Mouse (Mus musculus) testis, adult 2 months (tissue): ENCODE data around the gene Snd1.

Source experiments
- CTCF ChIP-seq: fragments of 200-500 bp; IDR thresholded peaks from 2 replicates; pipeline ENCODE4 v1.5.1; 2012; ENCODE audit warnings: low read depth, mild to moderate bottlenecking, inconsistent platforms, low read length, moderate library complexity; ENCODE audit not compliant: control insufficient read depth, insufficient read depth, insufficient replicate concordance
- POLR2A ChIP-seq: fragments of 200-500 bp; IDR thresholded peaks from 2 replicates; pipeline ENCODE4 v1.6.1; 2012; ENCODE audit warnings: low read depth, mild to moderate bottlenecking, inconsistent platforms, low read length, moderate library complexity; ENCODE audit not compliant: control insufficient read depth

- no peak for TF ChIP-seq CTCF
- TF ChIP-seq POLR2A: no peak
These were observed 24.5 kb upstream of the Snd1 start for GRCm38 (mm10) chr6:28450481-28450880.
